14 mouse cellular contexts compared by ENCODE assay signal in the genomic region with DNA sequence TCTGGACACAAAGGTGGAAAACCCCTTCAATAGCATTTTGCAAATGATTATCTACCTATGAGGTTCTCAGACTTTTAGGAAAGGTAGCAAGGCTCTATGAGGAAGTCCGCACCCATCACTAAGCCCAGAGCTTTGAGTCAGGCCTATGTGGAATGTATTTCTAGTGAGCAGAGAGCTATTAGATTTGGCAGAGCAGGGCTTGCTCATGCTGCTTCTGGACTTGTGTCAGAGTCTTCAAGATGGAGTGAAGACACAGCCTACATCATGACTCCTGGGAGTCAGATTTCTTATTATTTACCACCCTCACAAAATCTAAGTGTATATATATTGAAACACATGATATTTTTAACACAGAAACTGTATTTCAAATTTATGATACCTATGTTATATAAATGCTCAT.
"Had no signal": no experiment of that assay in that cellular context is flagged by ENCODE, and none has a peak within 500 bp of the region (broad histone marks: within the 10 kb centered on the region; RNA-seq: fewer than 3 reads in every experiment).

No protein-coding gene starts in this region.

- ATAC-seq: liver, postnatal 0 days; lung, postnatal 0 days; midbrain, embryonic 16.5 days had no signal

- DNase-seq: liver, postnatal 0 days; lung, adult 2 months; lung, postnatal 14 days; lung, postnatal 36 days; midbrain, embryonic 14.5 days; right cerebral cortex, adult 18-20 months; right cerebral cortex, postnatal 25 days; right cerebral cortex, postnatal 4 days; spleen, adult 18-20 months; thymus, adult 18-20 months; thymus, postnatal 14 days; thymus, postnatal 36 days had no signal
